Mouse (Mus musculus) hindbrain, embryonic 13.5 days (tissue): Measurements from ENCODE around the gene Osbpl3. TPM values are rescaled to one million over a fixed set of nuclear protein-coding genes. Genes with fewer than 3 reads are reported as not detected.
A peak's percentile ranks its signal among the peaks of the same experiment; 100 is the strongest.

ENCODE experiments used
- ATAC-seq: fragments of 200-750 bp; cut with Nextera tagmentation; 2 replicates; pipeline ENCODE4 v1.8.0; 2017; ENCODE audit warnings: moderate TSS enrichment; ENCODE audit not compliant: low FRiP score
- H3K27ac ChIP-seq: fragments of 300-500 bp; sonication (generic); 2 replicates; pipeline ENCODE4 v1.5.1; 2015; ENCODE audit warnings: inconsistent platforms, mild to moderate bottlenecking, moderate library complexity
- H3K27me3 ChIP-seq: fragments of 300-500 bp; sonication (generic); 2 replicates; pipeline ENCODE4 v1.6.1; 2015; ENCODE audit warnings: mild to moderate bottlenecking, inconsistent platforms
- H3K36me3 ChIP-seq: fragments of 300-500 bp; sonication (generic); 2 replicates; pipeline ENCODE4 v1.6.1; 2015; ENCODE audit warnings: mild to moderate bottlenecking, inconsistent platforms
- H3K4me1 ChIP-seq: fragments of 300-500 bp; sonication (generic); replicated peaks from 2 replicates; pipeline ENCODE4 v1.6.1; 2015; ENCODE audit warnings: inconsistent platforms
- H3K4me2 ChIP-seq: fragments of 300-500 bp; sonication (generic); 2 replicates; pipeline ENCODE4 v1.6.1; 2015; ENCODE audit warnings: inconsistent platforms, mild to moderate bottlenecking, moderate library complexity
- H3K4me3 ChIP-seq: fragments of 300-500 bp; sonication (generic); 2 replicates; pipeline ENCODE4 v1.5.1; 2015; ENCODE audit warnings: mild to moderate bottlenecking, inconsistent platforms
- H3K9ac ChIP-seq: fragments of 300-500 bp; sonication (generic); 2 replicates; pipeline ENCODE4 v1.6.1; 2015; ENCODE audit warnings: mild to moderate bottlenecking, inconsistent platforms
- H3K9me3 ChIP-seq: fragments of 300-500 bp; sonication (generic); 2 replicates; pipeline ENCODE4 v1.6.1; 2016; ENCODE audit warnings: inconsistent platforms
- WGBS: fragments of 180-500 bp; shearing (Covaris S2); methylation state at CpG from one replicate; pipeline ENCODE4 v1.1.7; 2015; 5-methylcytosine and 5-hydroxymethylcytosine counted together
- polyA plus RNA-seq: library from polyadenylated mRNA; unstranded; fragments of >200 nt; fragmentation: Nextera tagmentation; extraction: Ambion mirVana; gene quantifications from 2 replicates; pipeline ENCODE4 v1.2.1, GENCODE M21; 2015

Gene Osbpl3
- 4.6 and 4.8 TPM in 2 replicates for polyA plus RNA-seq

- ATAC-seq, result peak; percentile 94
- Histone ChIP-seq H3K9me3 (no peaks in the 10 kb centered on the region), H3K27me3 (peaks cover 21% of the 10 kb centered on the region; the same call in 1 of the 2 replicates), H3K4me1 (peaks cover 24% of the 10 kb centered on the region), H3K36me3 (no peaks in the 10 kb centered on the region), H3K27ac (peak within 1 kb of the TSS; percentile 55; the same call in 1 of the 2 replicates), H3K4me2 (peak within 1 kb of the TSS; percentile 95), H3K4me3 (peak within 1 kb of the TSS; percentile 64), H3K9ac (peak within 1 kb of the TSS; percentile 77)
- under 1% methylated on average over 45 of the region's 45 CpGs for WGBS
Observed at GRCm38 (mm10) chr6:50455829-50456469, at the start of gene Osbpl3. Gene Osbpl3, minus strand, starts transcription at chr6:50456201.

GRCm38 (mm10) chr6:50505531-50505930 lies 49.5 kb upstream of the Osbpl3 start:
- no peaks in the 10 kb centered on the region for H3K27me3 ChIP-seq
- 0 out of 2 replicates have a peak, but pooled peaks cover 6% of the 10 kb centered on the region for H3K4me1 ChIP-seq
- WGBS, result 91% methylated on average over 5 of the region's 5 CpGs
- H3K4me2 ChIP-seq, result no peak overlapping the region
- no peaks in the 10 kb centered on the region for H3K36me3 ChIP-seq
- no peak for ATAC-seq
- no peak overlapping the region for H3K9ac ChIP-seq
- H3K4me3 ChIP-seq, result no peak overlapping the region
- H3K9me3 ChIP-seq, result no peaks in the 10 kb centered on the region
- no peak overlapping the region for H3K27ac ChIP-seq

DNA sequence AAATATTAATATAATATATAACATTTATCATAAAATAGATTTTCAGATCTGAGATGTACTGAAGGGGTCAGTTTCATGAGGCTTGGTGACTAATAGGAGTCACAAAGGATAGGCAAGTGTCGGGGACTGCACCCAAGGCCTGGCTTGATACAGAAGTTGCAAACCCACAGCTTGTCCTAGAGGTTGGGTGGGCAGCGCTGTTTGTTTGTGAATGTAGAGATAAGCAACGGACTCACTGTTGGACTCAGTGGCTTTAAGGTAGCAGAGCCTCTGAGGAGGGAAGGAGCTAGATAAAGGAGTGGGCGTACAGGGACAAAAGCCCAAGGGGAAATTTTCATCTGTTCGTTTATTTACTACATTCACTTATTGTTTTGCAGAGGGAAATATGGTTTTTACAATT lies 48.7 kb upstream of the Osbpl3 start:
- ATAC-seq, result no peak
- no peak overlapping the region for H3K4me2 ChIP-seq
- WGBS, result 85% methylated on average over 5 of the region's 5 CpGs

GRCm38 (mm10) chr6:50503779-50504178 lies 47.8 kb upstream of the Osbpl3 start:
- no peak for ATAC-seq
- WGBS, result 49% methylated on average over 8 of the region's 8 CpGs
- H3K4me1 ChIP-seq, result 0 out of 2 replicates have a peak, but pooled peaks cover 6% of the 10 kb centered on the region

More for the DNA sequence above, 48.7 kb upstream of the Osbpl3 start:
- Histone ChIP-seq H3K4me1 (0 out of 2 replicates have a peak, but pooled peaks cover 6% of the 10 kb centered on the region), H3K4me3 (no peak overlapping the region), H3K27me3 (no peaks in the 10 kb centered on the region), H3K36me3 (no peaks in the 10 kb centered on the region), H3K9me3 (no peaks in the 10 kb centered on the region), H3K27ac (no peak overlapping the region), H3K9ac (no peak overlapping the region)

DNA sequence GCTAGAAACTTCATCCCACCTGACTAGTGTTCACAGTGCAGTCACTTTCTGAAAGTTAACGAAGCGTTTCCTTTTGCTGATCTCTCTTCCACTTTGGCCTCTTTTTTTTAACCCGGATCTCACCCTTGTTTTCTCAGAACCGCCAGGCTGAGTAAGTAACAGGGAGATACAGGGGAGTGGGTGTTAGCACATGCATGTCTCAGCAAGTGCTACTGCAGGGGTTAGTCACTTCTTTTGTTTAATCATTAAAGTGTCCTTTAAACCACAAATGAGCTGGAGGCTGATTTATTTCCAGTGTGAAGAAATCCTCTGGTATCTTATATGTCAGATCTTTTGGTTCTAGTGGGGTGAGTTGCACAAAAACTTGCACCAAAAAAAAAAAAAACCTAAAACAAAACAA lies 47.0 kb upstream of the Osbpl3 start:
- Histone ChIP-seq H3K27ac (no peak overlapping the region), H3K4me1 (0 out of 2 replicates have a peak, but pooled peaks cover 6% of the 10 kb centered on the region), H3K4me3 (no peak overlapping the region), H3K36me3 (no peaks in the 10 kb centered on the region), H3K4me2 (no peak overlapping the region), H3K9me3 (no peaks in the 10 kb centered on the region), H3K27me3 (no peaks in the 10 kb centered on the region), H3K9ac (no peak overlapping the region)
- WGBS, result 72% methylated on average over 4 of the region's 4 CpGs
- ATAC-seq, result no peak

More at GRCm38 (mm10) chr6:50503779-50504178, 47.8 kb upstream of the Osbpl3 start:
- no peaks in the 10 kb centered on the region for H3K9me3 ChIP-seq
- no peaks in the 10 kb centered on the region for H3K36me3 ChIP-seq
- no peak overlapping the region for H3K4me3 ChIP-seq
- no peaks in the 10 kb centered on the region for H3K27me3 ChIP-seq
- no peak overlapping the region for H3K4me2 ChIP-seq
- no peak overlapping the region for H3K9ac ChIP-seq
- H3K27ac ChIP-seq, result 0 out of 2 replicates have a peak overlapping the region, but pooled peaks have one; percentile 9

- 97% methylated on average over 2 of the region's 2 CpGs for WGBS
- no peaks in the 10 kb centered on the region for H3K9me3 ChIP-seq
- H3K4me2 ChIP-seq, result no peak overlapping the region
- ATAC-seq, result no peak
- H3K27ac ChIP-seq, result no peak overlapping the region
- H3K9ac ChIP-seq, result no peak overlapping the region
- no peaks in the 10 kb centered on the region for H3K4me1 ChIP-seq
- no peaks in the 10 kb centered on the region for H3K27me3 ChIP-seq
- no peak overlapping the region for H3K4me3 ChIP-seq
- H3K36me3 ChIP-seq, result no peaks in the 10 kb centered on the region
Observed at GRCm38 (mm10) chr6:50498346-50498745, 42.3 kb upstream of the Osbpl3 start.

- 85% methylated on average over 2 of the region's 2 CpGs for WGBS
- no peak for ATAC-seq
Observed at GRCm38 (mm10) chr6:50490519-50490918, 34.5 kb upstream of the Osbpl3 start.

DNA sequence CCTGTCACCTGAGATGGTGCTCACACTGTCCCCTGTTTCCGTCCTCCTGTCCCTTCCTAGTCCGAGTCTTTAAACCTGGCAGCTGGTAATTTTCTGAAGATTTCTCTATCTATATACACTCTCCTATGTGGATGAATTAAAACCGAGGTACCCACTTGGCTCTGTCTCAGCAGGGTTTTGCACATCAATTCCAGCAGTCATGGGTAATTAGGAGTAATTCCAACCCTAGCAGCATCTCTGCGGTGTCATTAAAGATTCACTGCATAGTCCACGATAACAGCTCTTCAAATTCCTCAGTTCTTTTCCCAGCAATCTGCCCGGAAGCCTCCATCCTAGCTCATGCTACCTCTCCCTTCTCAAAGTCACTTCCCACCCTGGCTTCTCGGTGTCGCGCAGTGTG lies 33.4 kb upstream of the Osbpl3 start:
- 61% methylated on average over 9 of the region's 9 CpGs for WGBS
- Histone ChIP-seq H3K27me3 (no peaks in the 10 kb centered on the region), H3K9ac (no peak overlapping the region), H3K4me3 (no peak overlapping the region), H3K36me3 (no peaks in the 10 kb centered on the region), H3K9me3 (no peaks in the 10 kb centered on the region), H3K4me1 (no peaks in the 10 kb centered on the region; the same call in 1 of the 2 replicates), H3K27ac (peak overlapping the region; percentile 25), H3K4me2 (no peak overlapping the region)
- ATAC-seq, result peak; percentile 65; the same call in 1 of the 2 replicates

More at GRCm38 (mm10) chr6:50490519-50490918, 34.5 kb upstream of the Osbpl3 start:
- Histone ChIP-seq H3K9me3 (no peaks in the 10 kb centered on the region), H3K27me3 (no peaks in the 10 kb centered on the region), H3K27ac (no peak overlapping the region), H3K4me2 (no peak overlapping the region), H3K4me1 (no peaks in the 10 kb centered on the region; the same call in 1 of the 2 replicates), H3K4me3 (no peak overlapping the region), H3K9ac (no peak overlapping the region), H3K36me3 (no peaks in the 10 kb centered on the region)

DNA sequence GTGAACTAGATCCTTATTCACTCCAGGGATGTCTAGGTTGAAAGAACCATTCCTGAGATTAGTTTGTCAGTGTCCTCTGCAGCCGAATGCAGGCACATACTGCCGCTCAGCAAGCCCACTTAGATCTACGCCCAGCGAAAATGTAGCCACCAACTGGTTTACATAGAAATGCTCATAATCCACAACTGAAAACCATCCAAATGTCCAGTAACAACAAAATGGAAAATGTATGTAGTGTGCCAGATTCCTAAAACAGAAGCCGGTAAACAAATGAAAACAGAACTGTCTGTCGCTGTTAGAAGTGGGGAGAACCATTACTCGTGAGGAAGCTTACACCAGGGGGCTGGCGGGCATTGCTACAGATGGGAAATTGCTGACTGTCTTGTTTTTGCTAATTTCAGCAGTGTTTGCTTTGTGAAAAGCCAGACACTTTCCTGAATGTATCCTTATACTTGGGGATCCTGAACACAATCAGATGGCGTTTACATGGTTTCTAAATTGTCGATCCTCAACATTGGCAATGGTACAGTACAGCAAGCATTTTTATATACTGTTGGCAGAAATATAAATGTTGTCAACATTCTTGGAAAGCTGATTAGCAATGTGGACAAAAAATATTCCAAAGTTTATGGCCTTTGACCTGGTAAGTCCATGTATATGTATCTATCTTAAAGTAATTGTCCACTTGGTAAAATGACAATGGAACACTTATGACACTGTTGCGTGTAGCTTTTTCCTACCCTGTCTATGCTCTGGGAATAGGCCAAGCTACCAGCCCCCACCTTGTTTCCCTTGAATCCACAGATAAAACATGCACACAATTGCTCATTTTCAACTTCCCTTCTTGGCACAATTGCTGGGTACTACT lies 30.3 kb upstream of the Osbpl3 start:
- Histone ChIP-seq H3K4me1 (no peaks in the 10 kb centered on the region; the same call in 1 of the 2 replicates), H3K27me3 (no peaks in the 10 kb centered on the region), H3K4me3 (no peak overlapping the region), H3K27ac (no peak overlapping the region), H3K9ac (no peak overlapping the region), H3K4me2 (no peak overlapping the region), H3K36me3 (no peaks in the 10 kb centered on the region), H3K9me3 (no peaks in the 10 kb centered on the region)
- ATAC-seq, result no peak
- 92% methylated on average over 11 of the region's 11 CpGs for WGBS

DNA sequence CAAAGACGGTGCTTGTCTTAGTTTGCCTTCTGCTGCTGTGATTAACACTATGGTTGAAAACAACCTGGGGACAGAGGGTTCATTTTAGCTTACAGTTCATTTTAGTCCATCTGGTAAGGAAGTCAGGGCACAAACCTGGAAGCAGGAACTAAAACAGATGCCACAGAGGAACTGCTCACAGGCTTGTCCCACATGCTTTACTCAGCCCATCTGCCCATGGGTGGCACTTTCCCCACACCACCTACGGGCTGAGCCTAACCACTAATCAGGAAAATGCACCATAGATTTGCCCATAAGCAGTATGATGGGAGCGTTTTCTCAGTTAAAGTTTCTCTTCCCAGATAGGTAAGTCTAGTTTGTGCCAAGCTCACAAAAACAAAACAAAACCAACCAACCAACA lies 27.4 kb upstream of the Osbpl3 start:
- 93% methylated on average over 3 of the region's 3 CpGs for WGBS
- H3K4me3 ChIP-seq, result no peak overlapping the region

GRCm38 (mm10) chr6:50481460-50481859 lies 25.5 kb upstream of the Osbpl3 start:
- 84% methylated on average over 5 of the region's 5 CpGs for WGBS

More for the DNA sequence above, 27.4 kb upstream of the Osbpl3 start:
- no peak for ATAC-seq
- no peaks in the 10 kb centered on the region for H3K9me3 ChIP-seq
- no peaks in the 10 kb centered on the region for H3K4me1 ChIP-seq
- H3K9ac ChIP-seq, result no peak overlapping the region
- no peaks in the 10 kb centered on the region for H3K27me3 ChIP-seq
- no peak overlapping the region for H3K4me2 ChIP-seq
- no peak overlapping the region for H3K27ac ChIP-seq
- no peaks in the 10 kb centered on the region for H3K36me3 ChIP-seq

GRCm38 (mm10) chr6:50466451-50466850 lies 10.4 kb upstream of the Osbpl3 start:
- Histone ChIP-seq H3K9ac (no peak overlapping the region), H3K4me2 (no peak overlapping the region), H3K36me3 (no peaks in the 10 kb centered on the region), H3K9me3 (no peaks in the 10 kb centered on the region; the same call in 1 of the 2 replicates), H3K27me3 (no peaks in the 10 kb centered on the region), H3K4me1 (no peaks in the 10 kb centered on the region), H3K4me3 (no peak overlapping the region), H3K27ac (no peak overlapping the region)
- no peak for ATAC-seq
- 87% methylated on average over 3 of the region's 3 CpGs for WGBS

More at GRCm38 (mm10) chr6:50481460-50481859, 25.5 kb upstream of the Osbpl3 start:
- Histone ChIP-seq H3K9me3 (no peaks in the 10 kb centered on the region), H3K4me2 (no peak overlapping the region), H3K9ac (no peak overlapping the region), H3K4me3 (no peak overlapping the region), H3K27me3 (no peaks in the 10 kb centered on the region), H3K27ac (no peak overlapping the region), H3K4me1 (no peaks in the 10 kb centered on the region), H3K36me3 (no peaks in the 10 kb centered on the region)
- ATAC-seq, result no peak
